Mouse (Mus musculus) hindbrain, embryonic 16.5 days (tissue): Measurements from ENCODE around the gene Il17rd. TPM values are rescaled to one million over a fixed set of nuclear protein-coding genes. Genes with fewer than 3 reads are reported as not detected.
A peak's percentile ranks its signal among the peaks of the same experiment; 100 is the strongest.

Experiments used
- ATAC-seq: fragments of 200-750 bp; cut with Nextera tagmentation; 2 replicates; pipeline ENCODE4 v1.8.0; 2017; ENCODE audit warnings: moderate TSS enrichment, moderate library complexity
- H3K27ac ChIP-seq: fragments of 300-500 bp; sonication (generic); 2 replicates; pipeline ENCODE4 v1.5.1; 2014; ENCODE audit warnings: low read depth, mild to moderate bottlenecking, control low read depth, low read length, moderate library complexity
- H3K27me3 ChIP-seq: fragments of 300-500 bp; sonication (generic); replicated peaks from 2 replicates; pipeline ENCODE4 v1.6.1; 2014; ENCODE audit warnings: low read length; ENCODE audit not compliant: control insufficient read depth, insufficient read depth
- H3K36me3 ChIP-seq: fragments of 300-500 bp; sonication (generic); 2 replicates; pipeline ENCODE4 v1.6.1; 2014; ENCODE audit warnings: mild to moderate bottlenecking, low read length, moderate library complexity, mixed read lengths; ENCODE audit not compliant: control insufficient read depth, insufficient read depth
- H3K4me1 ChIP-seq: fragments of 300-500 bp; sonication (generic); 2 replicates; pipeline ENCODE4 v1.6.1; 2014; ENCODE audit warnings: low read depth, low read length; ENCODE audit not compliant: control insufficient read depth, insufficient read depth
- H3K4me2 ChIP-seq: fragments of 300-500 bp; sonication (generic); 2 replicates; pipeline ENCODE4 v1.6.1; 2014; ENCODE audit warnings: mild to moderate bottlenecking, low read length, control low read depth, moderate library complexity
- H3K4me3 ChIP-seq: fragments of 300-500 bp; sonication (generic); 2 replicates; pipeline ENCODE4 v1.5.1; 2014; ENCODE audit warnings: mild to moderate bottlenecking, low read length, control low read depth, moderate library complexity
- H3K9ac ChIP-seq: fragments of 300-500 bp; sonication (generic); 2 replicates; pipeline ENCODE4 v1.6.1; 2014; ENCODE audit warnings: low read depth, mild to moderate bottlenecking, control low read depth, low read length, moderate library complexity
- H3K9me3 ChIP-seq: fragments of 300-500 bp; sonication (generic); 2 replicates; pipeline ENCODE4 v1.6.1; 2014; ENCODE audit warnings: mild to moderate bottlenecking, low read length, moderate library complexity; ENCODE audit not compliant: control insufficient read depth
- WGBS: fragments of 180-500 bp; shearing (Covaris S2); extraction: QIAGEN DNeasy Blood & Tissue Kit; methylation state at CpG from one replicate; pipeline ENCODE4 v1.1.7; 2014; 5-methylcytosine and 5-hydroxymethylcytosine counted together
- polyA plus RNA-seq: library from polyadenylated mRNA; unstranded; fragments of >200 nt; fragmentation: Nextera tagmentation; extraction: Ambion mirVana; gene quantifications from 2 replicates; pipeline ENCODE4 v1.2.1, GENCODE M21; 2015

Gene Il17rd
- polyA plus RNA-seq, 1 experiment from 2014 or later = 2.5 TPM

GRCm38 (mm10) chr14:27116577-27117165 lies 77.9 kb downstream of the Il17rd start:
- WGBS = 82% methylated on average over 4 of the region's 4 CpGs
- no peak overlapping the region for H3K4me2 ChIP-seq
- no peak for ATAC-seq

GRCm38 (mm10) chr14:27118546-27118945 lies 79.8 kb downstream of the Il17rd start:
- Histone ChIP-seq H3K4me3 (no peak overlapping the region), H3K9me3 (no peaks in the 10 kb centered on the region), H3K4me2 (no peak overlapping the region), H3K27me3 (peaks cover 12% of the 10 kb centered on the region), H3K4me1 (peaks cover 10% of the 10 kb centered on the region), H3K36me3 (no peaks in the 10 kb centered on the region), H3K9ac (no peak overlapping the region), H3K27ac (no peak overlapping the region)
- WGBS = 80% methylated on average over 5 of the region's 5 CpGs
- ATAC-seq = no peak

More at GRCm38 (mm10) chr14:27116577-27117165, 77.9 kb downstream of the Il17rd start:
- Histone ChIP-seq H3K36me3 (no peaks in the 10 kb centered on the region), H3K4me3 (no peak overlapping the region), H3K9ac (no peak overlapping the region), H3K4me1 (peaks cover 10% of the 10 kb centered on the region), H3K9me3 (no peaks in the 10 kb centered on the region), H3K27me3 (peaks cover 19% of the 10 kb centered on the region), H3K27ac (no peak overlapping the region)

GRCm38 (mm10) chr14:27122646-27123045 lies 83.9 kb downstream of the Il17rd start:
- H3K4me3 ChIP-seq = no peak overlapping the region
- H3K36me3 ChIP-seq = no peaks in the 10 kb centered on the region
- H3K4me2 ChIP-seq = no peak overlapping the region
- H3K27ac ChIP-seq = no peak overlapping the region
- WGBS = 76% methylated on average over 3 of the region's 3 CpGs
- no peaks in the 10 kb centered on the region for H3K9me3 ChIP-seq
- no peaks in the 10 kb centered on the region for H3K4me1 ChIP-seq
- H3K9ac ChIP-seq = no peak overlapping the region
- no peaks in the 10 kb centered on the region for H3K27me3 ChIP-seq
- ATAC-seq = no peak

- H3K9ac ChIP-seq = no peak overlapping the region
- H3K27me3 ChIP-seq = no peaks in the 10 kb centered on the region
- no peak overlapping the region for H3K4me3 ChIP-seq
- H3K4me1 ChIP-seq = no peaks in the 10 kb centered on the region
- H3K9me3 ChIP-seq = no peaks in the 10 kb centered on the region
- 41% methylated on average over 8 of the region's 8 CpGs for WGBS
- no peak overlapping the region for H3K27ac ChIP-seq
- no peak for ATAC-seq
- H3K4me2 ChIP-seq = no peak overlapping the region
- H3K36me3 ChIP-seq = no peaks in the 10 kb centered on the region
These were observed 84.8 kb downstream of the Il17rd start for GRCm38 (mm10) chr14:27123543-27123942.

- H3K4me3 ChIP-seq = no peak overlapping the region
- no peak overlapping the region for H3K9ac ChIP-seq
- H3K4me2 ChIP-seq = no peak overlapping the region
- WGBS = 86% methylated on average over 3 of the region's 3 CpGs
- no peaks in the 10 kb centered on the region for H3K36me3 ChIP-seq
- H3K27me3 ChIP-seq = no peaks in the 10 kb centered on the region
- no peaks in the 10 kb centered on the region for H3K9me3 ChIP-seq
- H3K4me1 ChIP-seq = no peaks in the 10 kb centered on the region
- H3K27ac ChIP-seq = no peak overlapping the region
- no peak for ATAC-seq
These were observed 91.3 kb downstream of the Il17rd start for GRCm38 (mm10) chr14:27130031-27130430.

GRCm38 (mm10) chr14:27130676-27131075 lies 91.9 kb downstream of the Il17rd start:
- WGBS = 84% methylated on average over 1 of the region's 1 CpGs
- H3K9me3 ChIP-seq = no peaks in the 10 kb centered on the region
- H3K4me3 ChIP-seq = no peak overlapping the region
- no peak for ATAC-seq
- H3K36me3 ChIP-seq = no peaks in the 10 kb centered on the region
- no peak overlapping the region for H3K9ac ChIP-seq
- no peaks in the 10 kb centered on the region for H3K4me1 ChIP-seq
- H3K27ac ChIP-seq = no peak overlapping the region
- H3K4me2 ChIP-seq = no peak overlapping the region
- no peaks in the 10 kb centered on the region for H3K27me3 ChIP-seq

GRCm38 (mm10) chr14:27131521-27131920 lies 92.8 kb downstream of the Il17rd start:
- Histone ChIP-seq H3K27ac (no peak overlapping the region), H3K9ac (no peak overlapping the region), H3K36me3 (no peaks in the 10 kb centered on the region), H3K4me2 (no peak overlapping the region), H3K4me3 (no peak overlapping the region), H3K9me3 (no peaks in the 10 kb centered on the region), H3K27me3 (no peaks in the 10 kb centered on the region), H3K4me1 (no peaks in the 10 kb centered on the region)
- ATAC-seq = no peak
- 50% methylated on average over 1 of the region's 1 CpGs for WGBS

- Histone ChIP-seq H3K36me3 (no peaks in the 10 kb centered on the region), H3K4me1 (no peaks in the 10 kb centered on the region), H3K4me3 (no peak overlapping the region), H3K27me3 (no peaks in the 10 kb centered on the region), H3K4me2 (no peak overlapping the region), H3K9ac (no peak overlapping the region), H3K9me3 (no peaks in the 10 kb centered on the region), H3K27ac (no peak overlapping the region)
- 0 out of 2 replicates have a peak, but pooled peaks have one; percentile 45 for ATAC-seq
- WGBS = 73% methylated on average over 9 of the region's 9 CpGs
These were observed 100.2 kb downstream of the Il17rd start for GRCm38 (mm10) chr14:27138891-27139290.

GRCm38 (mm10) chr14:27139968-27140367 lies 101.2 kb downstream of the Il17rd start:
- Histone ChIP-seq H3K9me3 (no peaks in the 10 kb centered on the region), H3K27me3 (no peaks in the 10 kb centered on the region), H3K4me1 (no peaks in the 10 kb centered on the region), H3K4me2 (no peak overlapping the region), H3K9ac (no peak overlapping the region), H3K36me3 (no peaks in the 10 kb centered on the region), H3K27ac (no peak overlapping the region), H3K4me3 (no peak overlapping the region)
- ATAC-seq = no peak
- 95% methylated on average over 3 of the region's 3 CpGs for WGBS

GRCm38 (mm10) chr14:27141486-27141885 lies 102.7 kb downstream of the Il17rd start:
- Histone ChIP-seq H3K9ac (no peak overlapping the region), H3K27me3 (no peaks in the 10 kb centered on the region), H3K4me2 (no peak overlapping the region), H3K27ac (no peak overlapping the region), H3K4me1 (no peaks in the 10 kb centered on the region), H3K36me3 (no peaks in the 10 kb centered on the region), H3K9me3 (no peaks in the 10 kb centered on the region), H3K4me3 (no peak overlapping the region)
- ATAC-seq = no peak
- WGBS = 18% methylated on average over 3 of the region's 3 CpGs
